Mouse (Mus musculus) fat pad, adult 2 months (tissue): Measurements from ENCODE around the gene Kif13a.

Experiments used
- DNase-seq: peaks from one replicate; pipeline ENCODE4 v3.0.0-alpha.2; 2011; ENCODE audit warnings: low read depth, low spot score; ENCODE audit errors: extremely low read depth

Gene Kif13a

GRCm38 (mm10) chr13:46735808-46736478, 193.7 kb downstream of the Kif13a start:
- no peak for DNase-seq

DNA sequence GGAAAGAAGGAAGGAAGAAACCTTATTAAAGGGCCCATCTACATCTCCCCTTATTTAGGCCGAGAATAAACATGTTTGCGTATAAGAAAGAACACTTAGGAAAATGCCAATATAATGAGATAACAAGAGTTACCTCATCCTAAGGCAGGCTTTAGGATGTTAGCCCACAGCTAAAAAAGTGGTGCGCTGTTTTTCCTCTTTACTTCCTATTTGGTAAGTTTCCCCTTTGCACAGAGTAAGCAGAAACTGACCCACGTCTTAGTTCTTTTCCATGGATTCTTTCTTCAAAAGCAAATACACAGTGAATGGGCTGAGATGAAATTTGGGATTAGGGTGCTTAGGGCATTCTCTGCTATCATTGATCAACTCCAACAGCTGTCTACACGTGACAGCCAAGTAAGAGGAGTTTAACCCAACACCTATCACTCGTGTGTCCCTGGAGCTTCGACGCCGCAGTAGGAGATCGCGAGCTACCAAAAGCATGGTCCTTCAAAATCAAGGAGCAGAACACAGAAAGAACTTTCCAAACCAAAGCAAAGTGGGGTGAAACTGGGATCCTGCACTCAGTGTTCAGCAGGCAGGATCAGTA, 194.4 kb downstream of the Kif13a start:
- no peak for DNase-seq

- no peak for DNase-seq
Measured at GRCm38 (mm10) chr13:46729998-46730397, 199.7 kb downstream of the Kif13a start.

DNA sequence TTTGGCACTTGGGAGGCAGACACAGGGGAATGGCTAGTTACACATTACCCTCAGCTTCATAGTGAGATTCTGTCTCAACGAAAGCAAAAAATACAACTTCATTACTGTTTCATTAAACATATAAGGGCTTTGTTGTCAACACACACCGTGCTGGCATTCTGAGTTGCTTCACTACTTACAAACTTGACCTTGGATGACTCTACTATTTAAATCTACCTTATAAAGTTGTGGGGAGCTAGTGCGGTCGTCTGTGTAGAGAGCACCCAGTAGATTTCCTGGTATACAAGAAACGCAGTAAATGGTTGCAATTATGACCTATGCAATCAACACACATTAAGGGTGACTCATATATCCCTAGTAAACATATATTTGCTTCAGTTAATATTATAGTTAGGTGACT, 201.3 kb downstream of the Kif13a start:
- no peak for DNase-seq

- DNase-seq: peak; percentile 51
Measured at GRCm38 (mm10) chr13:46727837-46728268, 201.8 kb downstream of the Kif13a start, which contains the start of gene Nup153. Gene Nup153, minus strand, starts transcription at chr13:46727940.

- DNase-seq: no peak
Measured at GRCm38 (mm10) chr13:46727038-46727836, 202.4 kb downstream of the Kif13a start.

DNA sequence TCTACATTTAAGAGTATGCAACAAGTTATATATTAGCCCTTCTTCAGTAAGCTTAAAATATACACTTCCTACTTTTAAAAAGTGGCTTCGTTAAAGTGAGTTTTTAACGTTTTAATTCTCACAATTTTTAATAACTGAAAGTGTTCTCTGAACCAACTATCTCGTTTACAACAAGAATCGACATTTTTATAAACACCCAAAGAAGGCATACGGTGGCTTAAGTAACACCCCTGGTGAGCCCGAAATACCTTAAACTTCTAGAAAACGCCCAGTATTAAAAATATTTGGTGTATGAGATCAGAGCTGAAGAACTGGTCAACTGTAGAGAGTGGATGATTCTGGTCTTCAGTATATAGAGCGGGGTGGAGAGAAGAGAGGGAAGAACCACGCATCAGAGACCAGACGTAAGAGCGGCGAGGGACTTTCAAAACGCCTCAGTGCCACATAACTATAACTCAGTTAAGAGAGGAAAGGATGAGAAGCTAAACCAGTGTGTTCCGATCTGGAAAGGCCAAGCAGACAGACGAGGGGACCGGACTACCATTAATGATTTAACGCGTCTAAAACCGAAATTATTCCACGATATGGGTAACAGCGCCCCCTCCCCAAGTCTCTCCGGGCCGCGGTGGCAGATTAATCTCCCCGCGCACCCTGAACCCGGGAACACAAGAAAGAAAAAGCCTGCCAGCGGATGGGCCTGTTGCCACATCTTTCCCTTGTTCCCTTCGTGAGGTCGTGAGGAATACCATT, 203.2 kb downstream of the Kif13a start:
- no peak for DNase-seq

DNA sequence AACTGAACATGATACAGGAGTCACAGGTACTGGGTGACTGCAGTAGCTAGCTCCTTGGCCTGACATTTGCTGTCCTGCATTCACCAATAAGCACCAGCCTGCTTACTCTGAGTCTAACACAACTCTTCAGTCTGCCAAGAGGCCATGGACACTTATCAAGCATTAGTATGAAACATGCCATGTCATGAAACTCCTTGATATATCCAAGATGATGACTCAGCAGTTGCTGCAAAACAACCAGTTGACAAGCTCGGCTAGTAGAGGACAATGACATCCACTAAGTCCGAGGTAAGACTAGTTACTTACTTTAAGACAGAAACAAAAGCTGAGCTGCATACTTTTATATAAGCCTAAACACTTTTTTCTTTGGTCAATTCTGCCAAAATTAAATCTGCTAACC, 204.4 kb downstream of the Kif13a start:
- no peak for DNase-seq

GRCm38 (mm10) chr13:46724371-46724770, 205.3 kb downstream of the Kif13a start:
- DNase-seq: no peak

GRCm38 (mm10) chr13:46721009-46721408, 208.7 kb downstream of the Kif13a start:
- DNase-seq: no peak

DNA sequence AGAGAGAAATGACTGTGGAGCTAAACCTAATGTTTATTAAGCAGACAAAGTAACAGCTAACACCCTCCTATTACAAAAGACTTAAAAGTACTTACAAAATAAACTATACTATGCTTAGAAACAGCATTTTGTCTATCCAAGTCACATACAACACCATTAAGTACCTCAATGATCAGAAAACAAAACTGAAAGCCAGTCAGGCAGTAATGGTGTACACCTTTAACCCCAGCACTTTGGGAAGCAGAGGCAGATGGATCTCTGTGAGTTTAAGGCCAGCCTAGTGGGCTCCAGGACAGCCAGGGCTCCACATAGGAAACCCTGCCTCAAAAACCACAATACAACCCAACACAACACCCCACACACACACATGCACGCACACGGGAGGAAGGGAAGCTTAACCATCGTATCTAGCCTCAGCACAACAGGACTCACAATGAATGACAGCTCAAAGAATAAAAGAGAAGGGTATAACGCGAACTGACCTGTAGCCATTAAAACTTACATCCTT, 210.7 kb downstream of the Kif13a start:
- DNase-seq: no peak

DNA sequence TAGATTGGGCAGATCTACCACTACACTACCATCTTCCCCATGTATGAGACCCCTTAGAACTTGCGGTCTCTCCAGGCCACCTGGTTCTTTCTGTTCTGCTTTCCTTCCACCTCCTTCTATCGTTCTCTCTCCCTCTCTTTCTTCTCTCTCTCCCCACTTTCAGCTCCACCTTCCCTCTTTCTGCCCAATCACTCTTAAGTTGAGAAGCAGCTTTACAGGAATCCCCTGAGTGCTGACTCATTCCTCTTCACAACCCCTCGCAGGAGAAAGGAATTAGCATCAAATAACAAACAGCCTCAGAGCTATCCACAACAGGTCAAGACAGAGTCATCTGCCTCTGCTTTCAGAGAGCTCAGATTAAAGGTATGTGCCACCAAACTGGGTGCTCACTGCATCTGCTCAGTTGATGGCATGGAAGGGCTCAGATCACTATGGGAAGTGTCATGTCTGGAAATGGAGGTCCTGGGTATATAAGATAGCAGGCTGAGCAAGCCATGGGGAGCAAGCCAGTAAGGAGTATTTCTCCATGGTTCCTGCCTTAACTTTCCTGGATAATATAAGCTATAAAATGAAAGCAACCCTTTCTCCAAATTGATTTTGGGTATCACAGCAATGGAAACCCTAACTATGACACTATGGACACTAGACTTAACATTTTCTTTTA, 213.6 kb downstream of the Kif13a start:
- DNase-seq: no peak

GRCm38 (mm10) chr13:46713486-46713885, 216.2 kb downstream of the Kif13a start:
- no peak for DNase-seq

- DNase-seq: no peak
Measured at GRCm38 (mm10) chr13:46703138-46703537, 226.5 kb downstream of the Kif13a start.

DNA sequence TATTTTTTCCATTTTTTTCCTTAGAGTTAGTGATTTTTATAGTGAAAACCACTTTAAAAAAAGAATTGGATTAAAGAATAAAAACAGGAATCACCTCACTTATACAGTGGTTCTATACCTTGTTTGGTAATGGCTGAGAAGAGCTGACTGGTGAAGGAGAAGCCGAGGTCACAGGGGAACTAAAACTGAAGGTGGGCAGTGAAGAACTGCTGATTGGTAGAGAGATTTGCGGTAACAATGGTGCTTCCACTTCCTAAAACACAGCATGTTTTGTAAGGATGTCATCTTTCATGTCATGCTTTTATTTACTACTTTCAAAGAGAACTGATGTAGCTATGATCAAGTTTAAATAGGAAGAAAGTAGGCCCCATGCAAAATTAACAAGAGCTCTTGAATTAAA, 228.2 kb downstream of the Kif13a start:
- DNase-seq: no peak

DNA sequence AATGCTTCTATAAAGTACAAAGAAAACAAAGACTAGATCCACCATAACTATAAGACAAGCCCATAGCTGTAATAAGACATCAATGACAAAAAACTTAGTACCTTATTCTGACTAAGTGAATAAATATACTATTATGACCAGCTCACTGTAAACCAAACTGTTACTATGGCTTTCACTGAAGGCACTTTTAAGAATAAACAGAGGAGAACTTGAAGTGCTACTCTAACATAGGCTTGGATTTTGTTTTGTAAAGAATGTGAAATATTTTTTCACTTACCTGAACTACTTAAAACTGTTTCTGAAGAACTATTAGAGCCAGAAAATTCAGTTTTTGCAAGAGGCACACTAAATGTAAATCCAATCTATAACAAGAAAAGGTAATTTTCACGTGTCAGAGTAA, 230.3 kb downstream of the Kif13a start:
- DNase-seq: no peak
